Mouse (Mus musculus): ENCODE data around the gene Hsd11b1. TPM values are rescaled to one million over a fixed set of nuclear protein-coding genes. Genes with fewer than 3 reads are reported as not detected.

Gene Hsd11b1
- polyA plus RNA-seq, 1 experiment from 2014 or later = not detected

DNA sequence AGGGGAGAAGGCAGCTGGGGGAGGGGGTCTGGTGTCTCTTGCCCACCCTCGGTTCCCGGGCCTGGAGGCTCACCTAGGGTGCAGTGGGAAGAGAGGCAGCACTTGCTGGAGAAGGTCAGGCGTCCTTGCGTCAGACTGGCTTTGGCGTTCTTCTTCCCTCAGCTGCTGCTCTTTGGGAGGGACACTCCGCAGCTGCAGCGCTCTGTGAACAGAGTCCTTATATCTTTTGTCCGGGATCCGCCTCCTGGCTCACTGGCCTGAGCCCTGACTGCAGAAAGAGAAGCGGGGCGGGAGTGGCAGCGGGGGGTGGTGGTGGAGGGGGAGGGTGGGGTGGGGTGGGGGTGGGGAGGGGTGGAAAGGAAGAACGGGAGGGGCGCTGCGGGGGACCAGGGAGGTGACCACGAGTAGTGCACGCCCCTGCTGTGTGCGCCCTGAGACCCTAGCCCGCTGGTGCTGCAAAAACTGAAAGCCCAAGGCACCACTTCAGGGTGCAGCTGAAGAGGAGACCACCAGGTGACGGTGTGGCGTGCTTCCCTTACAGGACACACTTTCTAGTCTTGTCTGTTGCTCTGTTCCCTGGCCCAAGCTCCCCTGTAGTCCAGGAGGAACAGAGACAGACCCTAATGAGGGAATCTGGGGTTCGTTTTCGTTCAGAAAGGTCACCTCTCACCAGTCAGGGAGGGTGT is 9.2 kb upstream of the Hsd11b1 start, which contains the start of gene G0s2:
Gene G0s2 (minus strand): TSS at position 302 of the 686 bp plus-strand sequence.
- ATAC-seq (replicated peaks; ENCODE audit: insufficient number of reproducible peaks, low FRiP score, low TSS enrichment, low read depth) (peak; percentile 78), DNase-seq (ENCODE audit: low spot score) (peak; percentile 67)
- H3K4me3 ChIP-seq (ENCODE audit: low read depth, low read length) = peak within 1 kb of the TSS; percentile 42
- no peaks in the 10 kb centered on the region for H3K9me3 ChIP-seq (replicated peaks; ENCODE audit: control insufficient read depth, low read length)
- no peaks in the 10 kb centered on the region for H3K4me1 ChIP-seq (ENCODE audit: control insufficient read depth, insufficient read depth, low read length)
- peak within 1 kb of the TSS; percentile 69 for H3K9ac ChIP-seq (replicated peaks; ENCODE audit: low read length)
- H3K27ac ChIP-seq (replicated peaks; ENCODE audit: low read depth, low read length) = no peak within 1 kb of the TSS; the same call in 1 of the 2 replicates
- H3K36me3 ChIP-seq (replicated peaks; ENCODE audit: control insufficient read depth, insufficient read depth, low read depth, low read length) = no peaks in the 10 kb centered on the region
- WGBS = 2% methylated on average over 22 of the region's 23 CpGs
- H3K27me3 ChIP-seq (ENCODE audit: control insufficient read depth, insufficient read depth, low read length) = no peaks in the 10 kb centered on the region
- peak within 1 kb of the TSS; percentile 80 for H3K4me2 ChIP-seq (ENCODE audit: low read depth, low read length)

DNA sequence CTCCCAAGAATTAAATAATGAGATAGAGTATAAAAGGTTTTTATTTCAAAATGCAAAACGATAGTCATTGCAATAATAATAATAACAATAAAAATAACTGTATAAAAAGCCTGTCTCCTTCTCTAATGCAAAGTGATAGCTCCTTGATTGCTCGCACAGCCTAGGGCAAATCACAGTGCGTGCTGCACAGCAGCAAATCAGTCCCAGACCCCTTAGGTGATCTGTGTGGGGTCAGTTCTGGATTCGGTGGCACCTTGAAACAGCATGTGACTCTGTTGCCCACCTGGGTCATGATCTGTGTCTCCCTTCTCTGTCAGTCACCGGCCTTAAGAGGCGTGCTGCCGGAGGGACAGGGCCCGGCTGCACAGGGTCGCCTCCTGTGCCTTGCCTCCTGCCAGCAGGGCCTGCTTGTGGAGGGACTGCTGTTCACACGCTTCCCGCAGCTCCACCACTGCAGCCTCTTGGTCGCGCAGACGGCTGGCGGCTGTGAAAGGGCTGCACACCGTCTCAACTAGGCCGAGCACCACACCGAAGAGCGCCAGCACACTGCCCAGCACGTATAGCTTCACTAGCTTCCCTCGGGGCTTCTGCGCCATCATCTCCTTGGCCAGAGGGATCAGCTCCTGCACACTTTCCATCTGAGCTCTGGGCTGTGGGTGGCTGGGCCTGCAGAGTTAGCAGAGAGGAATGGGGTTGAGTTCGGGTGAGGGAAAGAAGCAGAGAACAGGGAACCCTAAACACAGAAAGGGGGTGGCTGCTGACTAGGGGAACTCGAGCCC is 8.5 kb upstream of the Hsd11b1 start:
- no peaks in the 10 kb centered on the region for H3K36me3 ChIP-seq (replicated peaks; ENCODE audit: control insufficient read depth, insufficient read depth, low read depth, low read length)
- no peaks in the 10 kb centered on the region for H3K9me3 ChIP-seq (replicated peaks; ENCODE audit: control insufficient read depth, low read length)
- H3K27me3 ChIP-seq (ENCODE audit: control insufficient read depth, insufficient read depth, low read length) = no peaks in the 10 kb centered on the region
- H3K27ac ChIP-seq (replicated peaks; ENCODE audit: low read depth, low read length) = no peak overlapping the region; the same call in 1 of the 2 replicates
- peak; percentile 65 for ATAC-seq (replicated peaks; ENCODE audit: insufficient number of reproducible peaks, low FRiP score, low TSS enrichment, low read depth)
- DNase-seq (ENCODE audit: low spot score) = peak; percentile 36
- H3K4me2 ChIP-seq (ENCODE audit: low read depth, low read length) = peak overlapping the region; percentile 80
- H3K4me1 ChIP-seq (ENCODE audit: control insufficient read depth, insufficient read depth, low read length) = no peaks in the 10 kb centered on the region
- H3K4me3 ChIP-seq (ENCODE audit: low read depth, low read length) = peak overlapping the region; percentile 42
- peak overlapping the region; percentile 69 for H3K9ac ChIP-seq (replicated peaks; ENCODE audit: low read length)
- WGBS = 9% methylated on average over 24 of the region's 24 CpGs

DNA sequence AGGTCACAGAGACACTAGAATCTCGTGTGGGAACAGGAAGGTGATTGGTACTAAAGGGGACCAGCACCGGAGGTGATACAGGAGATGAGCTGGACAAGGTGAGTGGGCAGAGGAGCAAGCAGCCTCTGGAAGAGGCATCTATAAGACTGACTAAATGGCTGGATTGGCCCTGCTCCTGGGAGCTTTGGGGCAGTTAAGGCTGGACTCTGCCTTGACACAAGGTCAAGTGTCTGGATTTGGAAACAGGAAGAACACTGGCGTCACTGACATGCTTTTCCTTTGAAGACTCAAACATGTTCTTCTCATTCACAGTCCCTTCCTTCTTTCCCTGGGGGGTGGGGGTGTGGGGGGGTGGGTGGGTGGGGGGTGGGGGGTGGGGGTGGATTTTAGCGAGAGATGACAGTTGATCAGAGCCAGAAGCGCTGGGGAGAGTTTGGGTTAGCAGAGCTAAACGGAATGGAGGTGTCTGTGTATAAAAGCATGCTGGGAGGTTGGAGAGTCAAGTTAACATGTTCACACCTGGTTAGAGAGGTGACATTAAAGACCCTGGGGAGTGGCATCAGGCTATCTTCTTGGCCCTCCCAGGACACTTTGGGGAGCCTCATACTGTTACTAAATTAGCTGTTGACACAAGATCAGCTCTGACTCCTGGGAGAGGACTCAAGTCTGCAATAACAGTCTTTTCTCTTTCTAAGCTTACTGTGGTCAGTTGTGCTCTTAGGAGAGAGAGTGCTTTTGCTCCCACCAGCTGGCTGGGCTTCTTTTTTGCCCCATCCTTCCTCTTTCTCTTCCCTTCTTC is 7.3 kb upstream of the Hsd11b1 start:
- Histone ChIP-seq H3K4me3 (ENCODE audit: low read depth, low read length) (no peak overlapping the region), H3K9ac (replicated peaks; ENCODE audit: low read length) (no peak overlapping the region), H3K4me1 (ENCODE audit: control insufficient read depth, insufficient read depth, low read length) (no peaks in the 10 kb centered on the region), H3K27me3 (ENCODE audit: control insufficient read depth, insufficient read depth, low read length) (no peaks in the 10 kb centered on the region), H3K9me3 (replicated peaks; ENCODE audit: control insufficient read depth, low read length) (no peaks in the 10 kb centered on the region), H3K27ac (replicated peaks; ENCODE audit: low read depth, low read length) (no peak overlapping the region), H3K36me3 (replicated peaks; ENCODE audit: control insufficient read depth, insufficient read depth, low read depth, low read length) (no peaks in the 10 kb centered on the region), H3K4me2 (ENCODE audit: low read depth, low read length) (no peak overlapping the region)
- 45% methylated on average over 6 of the region's 6 CpGs for WGBS
- DNase-seq (ENCODE audit: low spot score) (no peak), ATAC-seq (replicated peaks; ENCODE audit: insufficient number of reproducible peaks, low FRiP score, low TSS enrichment, low read depth) (no peak)

DNA sequence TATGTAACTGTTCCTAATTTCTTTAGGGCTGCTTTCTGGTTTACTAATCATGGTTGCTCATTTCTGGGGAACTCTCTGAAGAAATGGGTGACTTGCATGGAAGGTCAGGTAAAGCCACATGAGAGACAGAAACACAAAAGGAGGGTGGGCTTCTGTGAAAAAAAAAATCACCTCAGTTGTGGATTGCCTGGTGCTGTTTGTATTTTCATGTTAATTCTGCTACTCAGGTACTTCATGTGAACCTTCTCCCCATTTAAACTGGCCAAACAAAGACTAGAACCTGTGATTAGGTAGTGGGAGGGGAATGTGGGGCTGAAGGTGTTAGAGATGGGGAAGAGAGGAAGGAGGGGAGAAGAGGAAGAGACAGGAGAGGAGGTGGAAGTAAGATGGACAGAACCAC is 1.9 kb upstream of the Hsd11b1 start:
- H3K4me2 ChIP-seq (ENCODE audit: low read depth, low read length) = no peak overlapping the region
- H3K27me3 ChIP-seq (ENCODE audit: control insufficient read depth, insufficient read depth, low read length) = no peaks in the 10 kb centered on the region
- H3K4me3 ChIP-seq (ENCODE audit: low read depth, low read length) = no peak overlapping the region
- DNase-seq (ENCODE audit: low spot score) (no peak), ATAC-seq (replicated peaks; ENCODE audit: insufficient number of reproducible peaks, low FRiP score, low TSS enrichment, low read depth) (no peak)
- no peak overlapping the region for H3K9ac ChIP-seq (replicated peaks; ENCODE audit: low read length)
- H3K27ac ChIP-seq (replicated peaks; ENCODE audit: low read depth, low read length) = no peak overlapping the region
- no peaks in the 10 kb centered on the region; the same call in 1 of the 2 replicates for H3K4me1 ChIP-seq (ENCODE audit: control insufficient read depth, insufficient read depth, low read length)
- H3K36me3 ChIP-seq (replicated peaks; ENCODE audit: control insufficient read depth, insufficient read depth, low read depth, low read length) = no peaks in the 10 kb centered on the region
- no peaks in the 10 kb centered on the region for H3K9me3 ChIP-seq (replicated peaks; ENCODE audit: control insufficient read depth, low read length)

DNA sequence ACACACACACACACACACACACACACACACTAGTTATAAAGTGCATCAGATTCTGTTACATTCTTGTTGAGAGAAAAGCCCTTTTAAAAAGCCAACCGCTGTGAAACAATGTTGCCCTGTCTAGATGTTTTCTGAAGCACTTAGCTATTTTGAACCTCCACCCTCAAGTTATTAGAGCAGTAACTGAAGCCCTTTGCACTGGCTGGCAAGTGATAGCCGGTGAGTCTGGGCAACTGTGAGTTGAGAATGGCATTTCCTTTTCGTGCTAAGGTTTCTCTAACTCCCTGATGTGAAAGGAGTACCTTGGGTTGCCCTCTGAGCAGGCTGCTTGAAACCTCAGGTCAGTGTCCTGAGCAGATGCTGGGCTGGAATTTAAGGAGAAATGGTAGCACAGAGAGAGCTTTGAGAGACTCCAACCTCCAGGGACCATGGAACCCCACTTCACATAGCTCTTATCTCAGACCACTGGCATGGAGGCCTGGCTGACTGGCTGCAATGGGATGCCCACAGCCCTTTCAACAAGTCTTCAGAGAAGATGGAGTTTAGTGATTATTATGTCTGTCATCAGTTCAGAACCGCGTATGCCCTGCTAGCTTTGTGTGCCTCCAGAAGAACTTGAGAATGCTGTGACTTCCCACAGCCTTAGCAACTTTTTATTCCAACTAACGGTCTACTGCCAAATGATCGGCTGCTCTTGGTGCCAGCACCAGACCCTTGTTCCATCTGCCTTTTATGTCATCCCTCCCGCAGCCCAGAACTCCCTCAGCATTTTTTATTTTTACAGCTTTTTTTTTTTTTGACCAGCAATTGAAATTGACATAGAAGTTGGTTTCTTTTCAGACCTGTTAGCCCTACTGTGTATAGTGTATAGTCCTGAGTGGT is 608 bp downstream of the Hsd11b1 start:
- Histone ChIP-seq H3K4me3 (ENCODE audit: low read depth, low read length) (no peak overlapping the region), H3K4me2 (ENCODE audit: low read depth, low read length) (no peak overlapping the region), H3K27ac (replicated peaks; ENCODE audit: low read depth, low read length) (no peak overlapping the region), H3K9ac (replicated peaks; ENCODE audit: low read length) (no peak overlapping the region), H3K9me3 (replicated peaks; ENCODE audit: control insufficient read depth, low read length) (no peaks in the 10 kb centered on the region), H3K36me3 (replicated peaks; ENCODE audit: control insufficient read depth, insufficient read depth, low read depth, low read length) (no peaks in the 10 kb centered on the region), H3K4me1 (ENCODE audit: control insufficient read depth, insufficient read depth, low read length) (no peaks in the 10 kb centered on the region; the same call in 1 of the 2 replicates), H3K27me3 (ENCODE audit: control insufficient read depth, insufficient read depth, low read length) (no peaks in the 10 kb centered on the region)
- DNase-seq (ENCODE audit: low spot score) = no peak
- 73% methylated on average over 8 of the region's 8 CpGs for WGBS
- no peak for ATAC-seq (replicated peaks; ENCODE audit: insufficient number of reproducible peaks, low FRiP score, low TSS enrichment, low read depth)

DNA sequence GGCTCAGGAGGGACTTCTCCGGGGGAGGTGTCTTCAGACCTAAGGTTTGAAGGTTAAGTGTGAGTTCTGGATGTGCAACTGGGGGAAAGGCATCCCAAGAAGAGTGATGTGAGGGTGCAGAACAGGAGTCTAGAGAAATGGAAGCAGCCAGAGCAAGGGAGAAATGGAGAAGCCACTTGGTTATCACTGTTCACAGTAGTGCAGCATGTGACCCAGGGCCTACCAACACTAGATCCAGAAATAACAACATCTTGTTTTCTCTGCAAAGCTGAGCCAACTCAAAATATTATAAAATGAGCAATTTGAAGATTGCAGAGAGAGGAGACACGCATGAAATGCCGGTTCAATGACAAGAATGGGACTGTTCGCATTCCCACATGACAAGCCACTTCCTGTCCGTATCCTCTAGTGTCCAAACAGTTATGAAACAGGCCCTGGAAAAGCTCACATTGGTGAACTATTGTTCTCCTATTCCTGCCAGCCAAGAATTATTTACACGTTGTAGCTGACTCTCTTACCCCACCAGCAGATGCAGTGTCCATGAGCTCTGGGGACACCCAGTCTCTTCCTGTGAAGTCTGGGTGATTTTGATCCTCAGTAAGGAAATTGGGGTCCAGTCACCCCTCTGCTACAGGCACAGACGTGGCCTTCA is 1.9 kb downstream of the Hsd11b1 start:
- ATAC-seq (replicated peaks; ENCODE audit: insufficient number of reproducible peaks, low FRiP score, low TSS enrichment, low read depth) (no peak), DNase-seq (ENCODE audit: low spot score) (no peak)
- Histone ChIP-seq H3K4me2 (ENCODE audit: low read depth, low read length) (no peak overlapping the region), H3K4me1 (ENCODE audit: control insufficient read depth, insufficient read depth, low read length) (no peaks in the 10 kb centered on the region; the same call in 1 of the 2 replicates), H3K9ac (replicated peaks; ENCODE audit: low read length) (no peak overlapping the region), H3K9me3 (replicated peaks; ENCODE audit: control insufficient read depth, low read length) (no peaks in the 10 kb centered on the region), H3K27ac (replicated peaks; ENCODE audit: low read depth, low read length) (no peak overlapping the region), H3K4me3 (ENCODE audit: low read depth, low read length) (no peak overlapping the region), H3K36me3 (replicated peaks; ENCODE audit: control insufficient read depth, insufficient read depth, low read depth, low read length) (no peaks in the 10 kb centered on the region), H3K27me3 (ENCODE audit: control insufficient read depth, insufficient read depth, low read length) (no peaks in the 10 kb centered on the region)
- WGBS = 71% methylated on average over 7 of the region's 7 CpGs

DNA sequence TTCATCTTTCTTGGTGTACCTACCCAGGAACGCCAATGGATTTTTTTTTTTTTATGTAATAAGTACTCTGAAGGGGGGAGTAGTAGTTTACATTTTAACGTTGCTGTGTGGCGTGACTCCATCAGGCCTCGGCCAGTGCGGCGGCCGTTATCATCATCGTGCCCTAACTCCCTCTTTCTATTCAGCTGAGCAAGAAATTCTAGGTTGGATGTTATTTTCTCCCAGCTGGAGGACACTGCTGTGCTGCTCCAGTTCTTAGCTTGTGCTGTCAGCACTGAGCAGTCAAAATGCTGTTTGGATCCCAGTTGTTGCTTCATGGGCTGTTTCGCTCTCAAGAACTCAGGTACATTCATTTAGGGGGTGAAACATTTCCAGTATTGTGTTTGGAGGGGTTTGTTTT is 4.3 kb downstream of the Hsd11b1 start:
- no peaks in the 10 kb centered on the region; the same call in 1 of the 2 replicates for H3K4me1 ChIP-seq (ENCODE audit: control insufficient read depth, insufficient read depth, low read length)
- H3K27me3 ChIP-seq (ENCODE audit: control insufficient read depth, insufficient read depth, low read length) = no peaks in the 10 kb centered on the region
- no peaks in the 10 kb centered on the region for H3K36me3 ChIP-seq (replicated peaks; ENCODE audit: control insufficient read depth, insufficient read depth, low read depth, low read length)
- H3K27ac ChIP-seq (replicated peaks; ENCODE audit: low read depth, low read length) = no peak overlapping the region
- H3K9ac ChIP-seq (replicated peaks; ENCODE audit: low read length) = no peak overlapping the region
- 92% methylated on average over 9 of the region's 9 CpGs for WGBS
- no peak overlapping the region for H3K4me2 ChIP-seq (ENCODE audit: low read depth, low read length)
- no peak for DNase-seq (ENCODE audit: low spot score)
- ATAC-seq (replicated peaks; ENCODE audit: insufficient number of reproducible peaks, low FRiP score, low TSS enrichment, low read depth) = no peak
- H3K9me3 ChIP-seq (replicated peaks; ENCODE audit: control insufficient read depth, low read length) = no peaks in the 10 kb centered on the region
- no peak overlapping the region for H3K4me3 ChIP-seq (ENCODE audit: low read depth, low read length)

Measured in embryonic facial prominence, embryonic 11.5 days (tissue).